Mouse (Mus musculus): ENCODE measurements around the gene Cpne6.
A peak's percentile ranks its signal among the peaks of the same experiment; 100 is the strongest.

The Cpne6 gene

DNA sequence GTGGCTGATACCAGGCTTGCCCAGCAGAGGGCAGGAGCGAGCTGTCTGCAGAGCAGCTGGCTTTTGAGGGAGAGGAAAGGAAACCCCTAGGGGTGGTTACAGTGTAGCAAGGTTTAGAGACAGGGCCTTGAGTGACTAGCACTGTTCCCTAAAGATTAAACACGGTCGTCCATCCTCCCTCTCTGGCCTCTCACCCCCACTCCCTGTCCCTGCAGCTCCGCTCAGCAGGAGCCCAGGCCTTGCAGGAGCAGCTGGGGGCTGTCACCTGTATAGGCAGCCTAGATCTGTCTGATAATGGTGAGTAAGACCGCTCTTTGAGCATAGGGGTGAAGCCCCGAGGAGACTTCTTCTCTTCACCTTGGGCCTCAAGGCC lies 12.8 kb upstream of the Cpne6 start:
- peak; percentile 90 for DNase-seq (ENCODE audit: low read depth, low spot score)

DNA sequence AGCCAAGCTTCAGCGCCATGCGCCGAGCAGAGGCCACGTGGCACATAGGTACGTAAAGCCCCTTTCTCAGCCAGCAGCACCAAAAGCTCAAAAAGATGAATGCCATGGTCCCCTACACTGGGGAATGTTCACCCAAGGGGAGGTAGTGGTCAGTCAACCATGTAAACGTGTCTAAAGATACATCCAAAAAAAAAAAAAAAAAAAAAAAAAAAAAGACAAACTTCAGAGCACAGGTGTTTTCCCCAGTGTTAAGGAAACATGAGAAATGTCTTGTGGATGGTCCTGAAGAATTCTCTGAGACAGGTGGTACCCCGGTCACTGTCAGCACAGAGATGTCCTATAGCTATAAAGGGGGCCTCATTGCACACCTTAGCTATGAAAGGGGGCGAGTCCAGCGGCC lies 4.6 kb upstream of the Cpne6 start:
- DNase-seq (ENCODE audit: low read depth, low spot score), result no peak

DNA sequence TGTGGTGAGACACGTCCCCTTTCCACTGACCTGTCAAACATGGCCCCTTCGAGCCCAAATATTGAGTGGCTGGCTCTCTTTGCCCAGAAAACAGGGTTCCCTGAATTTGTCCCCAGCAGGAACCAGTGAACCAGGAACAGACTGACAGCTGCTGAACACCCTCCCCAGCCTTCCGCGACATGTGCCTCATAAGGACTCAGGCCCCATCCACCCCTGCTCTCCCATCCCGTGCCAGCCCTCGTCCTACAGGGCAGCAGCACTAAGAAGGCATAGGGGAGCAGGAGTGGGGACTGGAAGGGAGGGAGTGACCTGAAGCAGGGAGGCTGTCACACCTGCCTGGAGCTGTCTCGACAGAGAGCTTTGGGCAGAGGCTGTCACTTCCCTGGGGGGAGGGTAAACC lies 2.4 kb upstream of the Cpne6 start:
- no peak for DNase-seq (ENCODE audit: low read depth, low spot score)

DNA sequence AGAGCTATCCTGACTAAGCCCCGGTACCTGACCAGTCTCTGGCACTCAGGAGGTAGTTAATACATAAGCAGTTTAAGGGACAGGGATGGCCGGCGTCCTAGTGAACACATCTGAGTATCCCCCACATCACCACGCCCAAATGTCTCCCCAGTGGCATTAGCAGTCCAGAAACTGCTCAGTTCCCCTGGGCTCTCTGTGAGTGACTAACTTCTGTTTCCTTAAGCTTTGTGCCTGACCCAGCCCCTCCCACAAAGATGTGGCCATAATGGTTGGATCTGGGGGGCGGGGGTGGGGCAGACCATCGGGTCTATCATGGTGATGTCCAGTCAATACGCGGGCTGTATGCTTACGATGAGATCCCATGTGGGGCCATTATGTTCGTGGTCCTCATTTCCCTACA lies 705 bp upstream of the Cpne6 start:
- no peak for DNase-seq (ENCODE audit: low read depth, low spot score)

DNA sequence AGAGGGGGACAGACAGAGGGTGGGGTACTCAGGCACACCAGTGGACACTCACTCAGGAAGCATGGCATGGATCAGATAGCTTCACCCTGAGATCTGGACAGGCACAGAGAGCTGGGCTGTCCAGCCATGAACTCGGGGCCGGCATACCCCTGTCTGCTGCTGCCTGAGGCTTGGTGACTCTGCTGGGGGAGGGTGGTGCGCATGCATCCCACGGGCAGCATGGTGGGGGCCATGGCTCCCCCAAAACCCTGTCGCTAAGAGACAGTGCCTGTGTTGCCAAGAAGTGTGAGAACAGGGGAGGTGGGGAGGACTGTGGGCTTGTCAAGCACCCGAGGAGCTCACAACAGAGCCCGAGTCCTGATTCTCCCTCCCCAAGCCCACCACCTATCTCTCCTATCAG lies 792 bp downstream of the Cpne6 start:
- no peak for DNase-seq (ENCODE audit: low read depth, low spot score)

DNA sequence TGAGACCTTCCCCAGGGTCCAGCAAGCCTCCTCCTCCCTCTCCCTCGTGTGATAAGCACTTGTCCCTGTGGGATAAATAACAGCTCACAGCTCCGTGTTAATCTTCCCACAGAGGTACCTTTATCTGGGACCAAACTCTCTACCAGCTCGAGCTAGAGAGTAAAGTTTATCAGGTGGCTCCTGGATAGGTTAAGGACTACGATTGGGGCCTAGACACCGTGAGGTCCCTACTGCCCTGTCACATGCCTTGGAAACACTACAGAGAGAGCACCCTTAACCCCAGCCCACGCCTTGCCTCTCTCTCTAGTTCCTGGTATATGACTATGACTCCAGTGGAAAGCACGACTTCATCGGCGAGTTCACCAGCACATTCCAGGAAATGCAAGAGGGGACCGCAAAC lies 3.7 kb downstream of the Cpne6 start:
- no peak for DNase-seq (ENCODE audit: low read depth, low spot score)

DNA sequence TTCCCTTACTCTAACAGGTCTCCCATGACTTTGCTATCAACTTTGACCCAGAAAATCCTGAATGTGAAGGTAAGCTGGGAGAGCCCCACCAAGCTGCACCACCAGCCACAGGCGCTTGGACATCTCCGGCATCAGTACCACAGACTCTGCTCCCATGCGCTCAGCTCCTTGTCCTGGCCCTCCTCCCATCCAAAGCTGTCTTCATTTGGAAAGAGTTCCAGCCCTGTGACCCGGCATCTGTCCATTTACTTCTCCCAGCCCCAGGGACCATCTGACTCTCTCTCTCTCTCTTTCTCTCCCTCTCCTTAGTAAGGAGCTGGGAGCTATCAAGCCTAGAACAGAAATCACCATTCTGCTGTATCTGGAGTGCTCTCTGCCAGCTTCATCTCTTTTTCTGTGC lies 5.6 kb downstream of the Cpne6 start:
- no peak for DNase-seq (ENCODE audit: low read depth, low spot score)

DNA sequence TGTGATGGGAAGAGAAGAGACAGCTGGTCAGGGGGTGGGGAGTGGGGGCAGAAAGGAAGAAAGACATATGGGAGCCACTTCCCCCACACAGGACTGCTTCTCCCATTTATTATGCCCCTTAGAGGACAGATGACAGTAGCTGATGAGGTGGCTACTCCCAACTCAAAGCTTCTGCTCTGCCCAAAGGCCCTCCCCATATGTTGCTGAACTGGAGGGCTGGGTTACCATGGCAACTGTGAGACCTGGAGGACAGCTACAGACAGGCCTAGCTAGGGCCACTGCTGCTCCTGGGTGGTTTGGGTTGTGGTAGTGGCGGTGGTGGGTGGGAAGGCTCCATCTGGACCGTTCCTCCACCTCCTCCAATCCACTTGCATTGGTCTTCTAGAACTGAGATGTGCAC lies 8.7 kb downstream of the Cpne6 start:
- DNase-seq (ENCODE audit: low read depth, low spot score), result peak; percentile 65

DNA sequence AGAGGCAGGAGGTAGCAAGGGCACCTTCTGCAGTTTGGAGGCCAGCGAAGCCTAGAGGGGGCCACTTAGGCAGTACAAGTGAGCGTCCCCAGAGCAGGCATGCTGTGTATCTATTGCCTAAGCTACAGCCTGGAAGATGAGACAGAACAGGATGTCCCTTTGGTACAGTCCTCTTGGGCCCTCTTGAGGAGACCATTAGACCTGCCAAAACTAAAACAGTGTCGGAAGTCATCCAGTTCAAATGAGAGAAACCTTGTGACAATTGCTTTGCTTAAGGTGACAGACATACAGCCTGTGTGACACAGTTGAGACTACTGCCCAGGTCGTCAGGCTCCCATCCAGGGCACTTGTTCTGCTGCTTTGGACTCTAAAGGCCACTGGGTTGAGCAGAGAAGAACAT lies 9.4 kb downstream of the Cpne6 start:
- DNase-seq (ENCODE audit: low read depth, low spot score), result no peak

DNA sequence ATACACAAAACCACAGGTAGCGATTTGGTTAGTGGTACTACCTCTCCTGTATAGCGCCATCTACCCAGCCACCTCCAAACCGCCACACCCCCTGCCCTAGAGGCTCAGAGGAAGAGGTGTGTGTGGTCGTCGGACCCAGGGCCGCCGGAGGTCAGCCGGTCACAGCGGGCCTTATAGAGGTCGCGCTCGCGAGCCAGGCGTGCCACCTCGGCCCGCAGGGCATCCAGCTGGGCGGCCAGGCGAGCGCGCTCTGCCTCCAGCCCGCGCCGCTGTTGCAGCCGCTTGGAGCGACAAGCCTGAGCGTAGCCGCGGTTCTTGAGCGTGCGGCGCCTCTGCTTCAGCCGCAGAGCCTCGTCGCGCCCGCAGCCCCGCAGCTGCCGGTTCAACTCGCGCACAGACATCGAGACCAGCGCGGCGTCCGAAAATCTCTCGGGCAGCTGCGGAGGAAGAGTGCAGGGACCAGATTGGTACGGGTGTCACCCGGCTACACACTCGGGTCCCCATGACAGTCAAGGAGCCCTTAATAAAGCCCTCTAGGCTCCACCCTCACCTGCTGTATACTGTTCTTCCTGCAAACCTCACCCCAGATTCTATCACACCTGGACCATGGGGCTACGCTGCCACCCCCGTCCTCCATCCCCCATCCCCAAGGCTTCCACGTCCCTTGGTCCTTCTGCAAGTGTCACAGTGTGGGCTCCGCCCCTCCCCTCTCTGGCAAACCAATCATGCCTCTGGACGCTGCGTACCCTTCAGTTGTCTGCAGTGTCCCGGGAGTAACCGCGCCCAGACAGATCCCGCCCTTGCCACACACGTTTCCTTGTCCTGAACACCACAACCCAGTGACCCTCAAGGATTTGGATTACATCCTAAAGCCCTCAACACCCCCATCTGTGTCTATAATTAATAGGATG lies 10.5 kb downstream of the Cpne6 start:
- peak; percentile 68 for DNase-seq (ENCODE audit: low read depth, low spot score)

DNA sequence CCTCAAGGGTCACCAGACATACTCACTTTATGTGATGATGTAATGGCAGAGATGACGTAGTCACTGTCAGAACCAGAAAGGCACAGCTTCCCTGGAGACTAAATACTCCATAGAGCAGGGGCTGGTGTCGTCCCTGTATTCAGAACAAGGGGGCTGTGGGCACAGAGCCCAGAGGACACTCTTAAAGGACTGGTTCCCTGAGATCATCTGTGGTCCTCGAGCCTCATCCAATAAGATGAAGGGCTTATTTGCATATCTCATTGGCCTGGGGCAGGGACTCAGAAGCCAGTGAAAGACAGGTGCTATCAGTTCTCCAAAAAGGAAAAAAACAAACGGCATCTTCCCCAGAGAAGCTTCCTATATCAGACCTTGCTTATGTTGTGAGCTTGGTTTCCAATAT lies 13.8 kb downstream of the Cpne6 start:
- no peak for DNase-seq (ENCODE audit: low read depth, low spot score)

DNA sequence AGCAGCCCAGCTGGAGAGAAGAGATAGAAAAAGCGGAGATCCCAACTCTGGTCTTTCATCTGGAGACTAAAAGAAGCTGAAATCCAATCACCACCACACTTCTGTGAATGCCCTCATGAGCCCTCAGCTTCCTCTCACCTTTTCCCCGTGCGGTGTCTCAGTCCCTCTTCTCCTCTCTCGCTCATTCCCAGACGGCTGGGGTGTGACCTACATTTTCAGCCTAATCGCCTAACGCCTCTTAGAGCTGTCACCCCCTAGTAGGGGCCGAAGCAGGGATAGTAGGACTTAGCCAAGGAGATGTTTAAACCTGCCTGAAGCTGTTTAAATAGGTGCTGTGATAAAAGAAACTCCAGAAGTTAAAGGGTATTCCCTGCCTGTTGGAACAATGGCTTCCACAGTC lies 14.5 kb downstream of the Cpne6 start, which contains the start of gene Nrl:
Nrl (minus strand) TSS at position 197 of the 400 bp plus-strand sequence.
- DNase-seq (ENCODE audit: low read depth, low spot score), result no peak

DNA sequence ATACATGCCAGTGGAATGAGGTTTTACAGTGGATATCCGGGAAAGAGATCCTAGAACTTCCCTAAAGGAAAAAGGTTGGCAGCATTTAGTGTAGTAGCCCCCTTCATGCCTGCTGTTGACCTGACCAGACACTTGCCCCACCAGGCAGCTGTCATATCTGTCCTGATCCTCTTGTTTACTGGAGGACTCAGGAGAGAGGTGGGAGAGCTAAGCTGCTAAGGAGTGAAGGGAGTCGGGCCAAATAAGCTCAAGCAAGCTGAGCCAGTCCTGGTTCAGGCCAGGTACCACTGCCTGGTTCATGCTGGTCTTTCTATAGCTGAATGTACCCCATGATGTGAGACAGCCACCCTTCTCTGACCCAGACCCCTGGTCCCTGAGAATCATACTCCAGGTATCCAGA lies 16.4 kb downstream of the Cpne6 start:
- DNase-seq (ENCODE audit: low read depth, low spot score), result no peak

DNA sequence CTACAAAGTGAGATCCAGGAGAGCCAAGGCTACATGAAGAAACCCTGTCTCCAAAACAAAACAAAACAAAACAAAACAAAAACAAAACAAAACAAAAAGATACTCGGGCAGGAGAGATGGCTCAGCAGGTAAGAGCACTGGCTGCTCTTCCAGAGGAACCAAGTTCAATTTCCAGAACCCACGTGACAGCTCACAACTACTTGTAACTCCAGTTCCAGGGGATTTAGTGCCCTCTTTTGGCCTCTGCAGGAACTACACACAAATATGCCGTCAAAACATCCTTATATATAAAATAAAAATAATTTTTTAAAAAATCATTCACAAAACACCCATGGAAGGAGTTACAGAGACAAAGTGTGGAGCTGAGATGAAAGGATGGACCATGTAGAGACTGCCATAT lies 17.7 kb downstream of the Cpne6 start:
- peak; percentile 83 for DNase-seq (ENCODE audit: low read depth, low spot score)

DNA sequence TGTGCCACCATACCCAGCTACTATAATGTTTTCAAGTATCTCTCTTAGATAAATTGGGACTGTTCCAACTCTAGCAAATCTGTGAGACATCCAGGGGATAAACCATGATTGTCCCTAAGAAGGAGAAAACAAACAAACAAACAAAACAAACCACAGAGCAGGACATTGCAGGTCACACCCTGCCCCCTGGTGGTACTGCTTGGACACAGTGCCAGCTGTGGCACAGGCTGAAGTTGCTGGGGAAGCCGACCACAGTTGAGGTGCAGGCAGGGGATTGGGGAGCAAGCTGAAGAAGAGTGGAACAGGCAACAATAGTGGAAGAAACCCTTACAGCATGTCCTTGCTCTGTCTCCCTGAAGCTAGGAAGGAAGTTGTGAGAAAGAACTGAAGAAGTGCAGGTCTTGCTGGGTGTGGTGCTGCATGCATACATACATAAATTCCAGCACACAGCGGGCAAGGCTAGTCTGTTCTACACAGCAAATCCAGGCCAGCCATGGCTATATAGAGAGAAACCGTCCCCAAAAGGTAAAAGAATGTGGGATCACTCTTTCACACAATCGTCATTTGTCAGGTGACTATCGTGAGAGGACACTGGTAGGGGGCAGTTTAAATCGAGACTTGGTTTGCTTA lies 26.0 kb downstream of the Cpne6 start:
- peak; percentile 81 for DNase-seq (ENCODE audit: low read depth, low spot score)

DNA sequence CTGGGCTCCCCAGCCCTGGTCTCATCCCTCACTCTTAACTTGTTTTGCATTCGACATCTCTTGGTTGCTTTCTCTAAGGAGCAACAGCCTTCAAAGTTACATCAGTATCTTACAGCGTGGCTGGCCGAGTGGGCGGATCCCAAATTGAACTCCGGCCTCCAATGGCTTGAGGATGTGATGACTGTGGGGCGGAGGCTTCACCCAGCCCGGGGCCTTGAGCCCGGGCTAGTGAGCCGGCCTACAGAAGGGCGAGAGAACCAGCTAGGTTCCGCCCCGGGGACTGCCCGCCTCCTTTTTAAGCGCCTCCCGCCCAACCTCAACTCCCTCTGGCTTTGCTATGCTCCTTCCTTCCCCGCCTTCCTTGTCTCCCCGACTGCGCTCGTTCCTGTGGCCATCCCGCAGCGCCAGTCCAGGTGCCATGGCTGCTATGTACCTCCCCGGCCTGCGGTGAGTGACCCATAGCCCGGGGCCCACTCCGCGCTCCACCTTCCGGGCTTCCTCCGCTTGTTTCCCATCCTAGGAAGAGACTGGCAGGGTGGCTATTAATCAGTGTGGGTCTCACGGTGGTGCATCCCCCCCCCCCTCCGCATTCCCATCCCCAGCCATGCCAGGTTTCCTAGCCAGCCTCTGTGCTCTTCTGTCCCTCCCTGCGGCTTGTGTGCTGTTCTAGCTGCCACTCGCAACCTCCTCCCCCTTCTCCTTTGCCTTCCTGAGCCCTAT lies 30.0 kb downstream of the Cpne6 start, which contains the start of gene Pck2:
Pck2 (plus strand) TSS at position 200 of the 720 bp plus-strand sequence.
- peak; percentile 96 for DNase-seq (ENCODE audit: low read depth, low spot score)

DNA sequence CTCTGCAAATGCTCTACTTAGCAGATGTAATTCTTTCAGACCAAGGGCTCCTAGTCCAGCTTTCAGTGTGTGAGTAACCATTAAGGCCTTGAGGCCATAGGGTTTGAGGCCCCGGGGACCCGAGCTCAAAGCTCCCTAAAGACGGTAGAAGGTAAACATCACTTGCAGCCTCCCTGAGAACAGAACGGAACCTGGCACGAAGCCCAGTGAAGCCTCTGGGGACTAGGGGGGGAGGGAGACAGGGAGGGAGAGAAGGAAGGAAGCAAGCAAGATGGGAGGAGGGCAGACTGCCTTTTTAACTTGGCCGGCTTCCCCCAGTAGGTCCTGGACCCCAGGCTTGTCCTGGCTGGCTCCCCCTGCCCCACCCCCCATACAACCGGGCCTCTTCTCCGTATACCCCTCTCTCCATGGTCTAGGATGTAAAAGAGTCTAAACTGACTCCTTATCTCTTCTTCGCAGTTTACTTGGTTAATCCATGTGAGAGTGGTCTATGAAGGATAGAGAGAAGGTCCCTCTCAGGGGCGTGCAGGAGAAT lies 30.6 kb downstream of the Cpne6 start:
- peak; percentile 27 for DNase-seq (ENCODE audit: low read depth, low spot score)

DNA sequence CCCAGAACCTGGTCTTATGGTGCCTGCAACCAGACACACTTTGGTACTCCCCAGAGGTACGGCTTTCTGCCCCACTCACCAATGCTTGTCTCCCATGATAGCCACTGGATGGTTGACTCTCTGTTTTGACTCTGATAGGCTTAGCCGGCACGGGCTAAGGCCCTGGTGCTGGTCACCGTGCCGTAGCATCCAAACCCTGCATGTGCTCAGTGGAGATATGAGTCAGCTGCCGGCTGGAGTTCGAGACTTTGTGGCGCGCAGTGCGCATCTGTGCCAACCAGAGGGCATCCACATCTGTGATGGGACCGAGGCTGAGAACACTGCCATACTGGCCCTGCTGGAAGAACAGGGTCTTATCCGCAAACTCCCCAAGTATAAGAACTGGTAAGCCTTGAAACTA lies 32.0 kb downstream of the Cpne6 start:
- no peak for DNase-seq (ENCODE audit: low read depth, low spot score)

DNA sequence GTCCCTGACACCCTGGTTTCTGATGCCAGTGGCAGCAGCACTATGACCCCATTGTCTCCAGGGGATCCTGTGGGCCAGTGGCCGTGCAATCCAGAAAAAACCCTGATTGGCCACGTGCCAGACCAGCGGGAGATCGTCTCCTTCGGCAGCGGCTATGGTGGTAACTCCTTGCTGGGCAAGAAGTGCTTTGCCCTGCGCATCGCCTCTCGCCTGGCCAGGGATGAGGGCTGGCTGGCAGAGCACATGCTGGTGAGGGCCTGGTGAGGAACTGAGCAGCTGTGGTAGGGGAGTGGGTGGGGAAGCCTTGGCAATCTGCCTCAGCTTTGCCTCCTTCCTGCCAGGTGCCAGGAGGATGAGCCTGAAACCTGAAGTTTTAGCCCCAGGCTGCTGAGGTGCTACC lies 34.1 kb downstream of the Cpne6 start:
- no peak for DNase-seq (ENCODE audit: low read depth, low spot score)

DNA sequence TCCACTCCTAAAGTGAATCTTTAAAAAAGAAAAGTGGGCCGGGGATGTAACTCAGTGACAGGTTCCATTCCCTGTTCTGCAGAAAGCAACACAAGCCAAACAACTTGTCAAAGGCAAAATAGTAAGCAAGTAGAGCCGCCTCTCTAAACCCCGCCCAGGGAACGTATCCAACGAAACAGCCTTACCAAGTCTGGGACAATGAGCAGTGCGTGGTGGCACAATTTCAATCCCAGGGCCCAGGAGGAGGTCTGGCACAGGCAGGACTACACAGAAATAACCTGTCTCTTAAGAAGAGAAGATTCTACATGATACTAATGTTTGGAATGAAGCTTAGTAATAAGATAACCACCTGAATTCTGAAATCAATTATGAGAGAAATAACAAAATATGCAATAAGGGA lies 39.9 kb downstream of the Cpne6 start:
- peak; percentile 40 for DNase-seq (ENCODE audit: low read depth, low spot score)

DNA sequence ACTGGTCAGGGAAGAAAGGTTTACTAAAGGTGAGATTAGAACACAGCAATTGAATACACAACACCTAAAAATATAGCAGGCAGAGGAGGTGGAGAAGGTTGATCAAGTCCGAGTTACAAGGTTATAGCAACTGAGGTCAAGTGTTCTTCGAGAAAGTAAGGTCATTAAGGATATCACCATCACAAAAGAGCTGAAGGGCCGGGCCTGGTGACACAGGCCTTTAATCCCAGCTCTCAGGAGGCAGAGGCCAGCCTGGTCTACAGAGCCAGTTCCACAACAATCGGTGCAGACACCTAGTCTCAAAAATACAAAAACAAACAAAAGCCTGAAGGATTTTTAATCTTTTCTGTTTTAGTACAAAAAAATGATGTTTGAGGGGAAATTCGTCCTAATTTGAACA lies 41.1 kb downstream of the Cpne6 start:
- peak; percentile 86 for DNase-seq (ENCODE audit: low read depth, low spot score)

DNA sequence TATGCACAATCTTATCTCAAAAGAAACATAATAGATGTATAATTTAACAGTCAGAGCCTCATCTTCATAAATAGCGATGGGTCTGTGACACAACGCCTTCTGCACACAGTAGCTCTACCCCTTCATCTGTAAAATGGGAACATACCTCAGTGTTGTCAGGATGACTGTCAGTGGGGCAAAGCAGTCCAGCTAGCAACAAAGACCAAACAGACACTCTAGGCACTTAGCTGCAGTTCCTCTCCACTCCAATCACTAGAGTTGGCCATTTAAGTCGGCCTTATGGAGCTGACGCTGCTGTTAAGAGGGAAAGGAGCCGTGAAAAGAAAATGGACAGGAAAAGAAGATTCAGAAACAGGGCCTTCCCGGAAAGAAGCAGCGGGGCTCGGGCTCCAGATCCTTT lies 41.5 kb downstream of the Cpne6 start:
- DNase-seq (ENCODE audit: low read depth, low spot score), result peak; percentile 44

All from R1 (cell line).